Mouse (Mus musculus): Measurements from ENCODE around the gene Fbxo31. TPM values are rescaled to one million over a fixed set of nuclear protein-coding genes. Genes with fewer than 3 reads are reported as not detected.

Gene Fbxo31
- total and polyA plus RNA-seq, 2 experiments, result 23.0 to 25.1 TPM

GRCm38 (mm10) chr8:121550056-121550455 is 28.6 kb downstream of the Fbxo31 start:
- DNase-seq (ENCODE audit: extremely low read depth, low read depth, low spot score), result no peak
- 92% methylated on average over 6 of the region's 6 CpGs for WGBS
- TF ChIP-seq CTCF (IDR thresholded peaks at IDR 0.05; ENCODE audit: low read depth, low read length), result no peak
- TF ChIP-seq POLR2A (IDR thresholded peaks at IDR 0.05; ENCODE audit: extremely low read depth, insufficient read depth, low read length), result no peak
- Histone ChIP-seq H3K27me3 (ENCODE audit: control insufficient read depth, insufficient read depth, low read length) (no peaks in the 10 kb centered on the region), H3K36me3 (ENCODE audit: control insufficient read depth, insufficient read depth, low read length) (peaks cover 13% of the 10 kb centered on the region), H3K4me1 (ENCODE audit: control insufficient read depth, insufficient read depth, low read length) (peaks cover 1% of the 10 kb centered on the region; the same call in 1 of the 2 replicates), H3K79me2 (ENCODE audit: control insufficient read depth, insufficient read depth, low read length) (no peaks in the 10 kb centered on the region), H3K27ac (replicated peaks; ENCODE audit: insufficient read depth, low read depth, low read length) (no peak overlapping the region), H3K4me3 (ENCODE audit: insufficient read depth, low read depth, low read length) (no peak overlapping the region), H3K9ac (ENCODE audit: low read depth, low read length) (no peak overlapping the region)

GRCm38 (mm10) chr8:121547132-121547531 is 31.5 kb downstream of the Fbxo31 start:
- Histone ChIP-seq H3K27me3 (ENCODE audit: control insufficient read depth, insufficient read depth, low read length) (no peaks in the 10 kb centered on the region), H3K27ac (replicated peaks; ENCODE audit: insufficient read depth, low read depth, low read length) (no peak overlapping the region), H3K79me2 (ENCODE audit: control insufficient read depth, insufficient read depth, low read length) (no peaks in the 10 kb centered on the region), H3K36me3 (ENCODE audit: control insufficient read depth, insufficient read depth, low read length) (peaks cover 5% of the 10 kb centered on the region), H3K9ac (ENCODE audit: low read depth, low read length) (no peak overlapping the region; the same call in 1 of the 2 replicates), H3K4me1 (ENCODE audit: control insufficient read depth, insufficient read depth, low read length) (peaks cover 1% of the 10 kb centered on the region; the same call in 1 of the 2 replicates), H3K4me3 (ENCODE audit: insufficient read depth, low read depth, low read length) (no peak overlapping the region)
- peak; percentile 71 for TF ChIP-seq CTCF (IDR thresholded peaks at IDR 0.05; ENCODE audit: low read depth, low read length)
- no peak for TF ChIP-seq POLR2A (IDR thresholded peaks at IDR 0.05; ENCODE audit: extremely low read depth, insufficient read depth, low read length)
- WGBS, result 4% methylated on average over 7 of the region's 7 CpGs
- DNase-seq (ENCODE audit: extremely low read depth, low read depth, low spot score), result peak; percentile 60

GRCm38 (mm10) chr8:121544936-121545335 is 33.7 kb downstream of the Fbxo31 start:
- 54% methylated on average over 11 of the region's 11 CpGs for WGBS
- Histone ChIP-seq H3K4me1 (ENCODE audit: control insufficient read depth, insufficient read depth, low read length) (peaks cover 1% of the 10 kb centered on the region; the same call in 1 of the 2 replicates), H3K79me2 (ENCODE audit: control insufficient read depth, insufficient read depth, low read length) (no peaks in the 10 kb centered on the region), H3K27me3 (ENCODE audit: control insufficient read depth, insufficient read depth, low read length) (0 out of 2 replicates have a peak, but pooled peaks cover 3% of the 10 kb centered on the region), H3K9ac (ENCODE audit: low read depth, low read length) (no peak overlapping the region), H3K27ac (replicated peaks; ENCODE audit: insufficient read depth, low read depth, low read length) (no peak overlapping the region), H3K4me3 (ENCODE audit: insufficient read depth, low read depth, low read length) (no peak overlapping the region), H3K36me3 (ENCODE audit: control insufficient read depth, insufficient read depth, low read length) (no peaks in the 10 kb centered on the region)
- TF ChIP-seq CTCF (IDR thresholded peaks at IDR 0.05; ENCODE audit: low read depth, low read length) (no peak), POLR2A (IDR thresholded peaks at IDR 0.05; ENCODE audit: extremely low read depth, insufficient read depth, low read length) (no peak)
- no peak for DNase-seq (ENCODE audit: extremely low read depth, low read depth, low spot score)

DNA sequence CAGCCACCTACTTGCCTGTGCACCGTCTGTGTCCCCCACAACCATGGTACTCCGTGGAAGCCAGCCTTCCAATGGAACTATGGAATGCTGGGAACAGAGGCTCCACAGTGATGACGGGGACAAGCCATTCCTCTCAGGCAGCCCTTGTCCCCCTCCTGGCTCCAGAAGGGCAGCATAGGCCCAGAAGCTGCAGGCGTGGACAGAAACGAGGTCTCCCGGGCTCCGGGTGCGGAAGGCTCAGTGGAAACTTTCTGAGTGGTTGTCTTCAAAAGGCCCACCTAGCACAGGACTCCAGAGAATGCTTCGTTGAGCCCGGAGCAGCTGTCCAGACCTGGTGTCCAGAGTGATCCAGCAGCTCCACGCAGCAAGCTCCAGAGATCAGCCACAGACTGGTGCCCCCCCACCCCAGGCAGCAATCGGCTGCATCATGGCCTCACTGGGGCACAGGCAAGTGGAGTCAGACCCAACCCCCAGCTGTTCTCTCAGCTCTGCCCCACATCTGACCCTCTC is 34.3 kb downstream of the Fbxo31 start, which contains the start of gene 1700018B08Rik:
TSS of gene 1700018B08Rik (minus strand) at position 45 of the 510 bp plus-strand sequence.
- no peaks in the 10 kb centered on the region for H3K36me3 ChIP-seq (ENCODE audit: control insufficient read depth, insufficient read depth, low read length)
- H3K27ac ChIP-seq (replicated peaks; ENCODE audit: insufficient read depth, low read depth, low read length), result no peak within 1 kb of the TSS
- 0 out of 2 replicates have a peak, but pooled peaks cover 3% of the 10 kb centered on the region for H3K27me3 ChIP-seq (ENCODE audit: control insufficient read depth, insufficient read depth, low read length)
- H3K4me1 ChIP-seq (ENCODE audit: control insufficient read depth, insufficient read depth, low read length), result peaks cover 1% of the 10 kb centered on the region; the same call in 1 of the 2 replicates
- 80% methylated on average over 12 of the region's 12 CpGs for WGBS
- H3K4me3 ChIP-seq (ENCODE audit: insufficient read depth, low read depth, low read length), result no peak within 1 kb of the TSS
- DNase-seq (ENCODE audit: extremely low read depth, low read depth, low spot score), result no peak
- TF ChIP-seq CTCF (IDR thresholded peaks at IDR 0.05; ENCODE audit: low read depth, low read length) (no peak), POLR2A (IDR thresholded peaks at IDR 0.05; ENCODE audit: extremely low read depth, insufficient read depth, low read length) (no peak)
- no peaks in the 10 kb centered on the region for H3K79me2 ChIP-seq (ENCODE audit: control insufficient read depth, insufficient read depth, low read length)
- H3K9ac ChIP-seq (ENCODE audit: low read depth, low read length), result no peak within 1 kb of the TSS

GRCm38 (mm10) chr8:121542901-121543300 is 35.7 kb downstream of the Fbxo31 start:
- H3K36me3 ChIP-seq (ENCODE audit: control insufficient read depth, insufficient read depth, low read length), result no peaks in the 10 kb centered on the region
- H3K79me2 ChIP-seq (ENCODE audit: control insufficient read depth, insufficient read depth, low read length), result no peaks in the 10 kb centered on the region
- no peak for DNase-seq (ENCODE audit: extremely low read depth, low read depth, low spot score)
- no peak overlapping the region for H3K27ac ChIP-seq (replicated peaks; ENCODE audit: insufficient read depth, low read depth, low read length)
- H3K4me3 ChIP-seq (ENCODE audit: insufficient read depth, low read depth, low read length), result no peak overlapping the region
- WGBS, result 72% methylated on average over 13 of the region's 13 CpGs
- TF ChIP-seq POLR2A (IDR thresholded peaks at IDR 0.05; ENCODE audit: extremely low read depth, insufficient read depth, low read length) (no peak), CTCF (IDR thresholded peaks at IDR 0.05; ENCODE audit: low read depth, low read length) (no peak)
- H3K9ac ChIP-seq (ENCODE audit: low read depth, low read length), result no peak overlapping the region
- 0 out of 2 replicates have a peak, but pooled peaks cover 6% of the 10 kb centered on the region for H3K27me3 ChIP-seq (ENCODE audit: control insufficient read depth, insufficient read depth, low read length)
- H3K4me1 ChIP-seq (ENCODE audit: control insufficient read depth, insufficient read depth, low read length), result peaks cover 1% of the 10 kb centered on the region; the same call in 1 of the 2 replicates

- H3K4me1 ChIP-seq (ENCODE audit: control insufficient read depth, insufficient read depth, low read length), result no peaks in the 10 kb centered on the region
- 0 out of 2 replicates have a peak, but pooled peaks cover 6% of the 10 kb centered on the region for H3K27me3 ChIP-seq (ENCODE audit: control insufficient read depth, insufficient read depth, low read length)
- no peak overlapping the region for H3K9ac ChIP-seq (ENCODE audit: low read depth, low read length)
- H3K36me3 ChIP-seq (ENCODE audit: control insufficient read depth, insufficient read depth, low read length), result no peaks in the 10 kb centered on the region
- H3K79me2 ChIP-seq (ENCODE audit: control insufficient read depth, insufficient read depth, low read length), result no peaks in the 10 kb centered on the region
- TF ChIP-seq CTCF (IDR thresholded peaks at IDR 0.05; ENCODE audit: low read depth, low read length) (no peak), POLR2A (IDR thresholded peaks at IDR 0.05; ENCODE audit: extremely low read depth, insufficient read depth, low read length) (no peak)
- H3K4me3 ChIP-seq (ENCODE audit: insufficient read depth, low read depth, low read length), result no peak overlapping the region
- no peak overlapping the region for H3K27ac ChIP-seq (replicated peaks; ENCODE audit: insufficient read depth, low read depth, low read length)
- WGBS, result 73% methylated on average over 19 of the region's 19 CpGs
- DNase-seq (ENCODE audit: extremely low read depth, low read depth, low spot score), result no peak
These were observed 36.7 kb downstream of the Fbxo31 start for GRCm38 (mm10) chr8:121541862-121542261.
